Mouse (Mus musculus) heart, postnatal 10 days (tissue): ENCODE data around the gene Cxcr5. TPM values are rescaled to one million over a fixed set of nuclear protein-coding genes. Genes with fewer than 3 reads are reported as not detected.
A peak's percentile ranks its signal among the peaks of the same experiment; 100 is the strongest.
"Not testable (repeated sequence)": the region's sequence is repeated elsewhere in the genome, so short reads cannot be mapped to it uniquely, and the experiment has no call there.

ENCODE experiments used
- DNase-seq, 2 experiments: peaks; one replicate each; pipeline ENCODE4 v3.0.0; 2021
- intact Hi-C: fragments of 180-260 bp; cut with DNase I; formaldehyde crosslinking; loops from one replicate; pipeline ENCODE4 v1.15.1; 2025
- total RNA-seq, 2 experiments: library from RNA; stranded (reverse); gene quantifications; 2 replicates each; pipeline ENCODE4 v1.2.3; 2021

The Cxcr5 gene
- total RNA-seq, 2 experiments from 2014 or later = 0.24 to 0.27 TPM

DNA sequence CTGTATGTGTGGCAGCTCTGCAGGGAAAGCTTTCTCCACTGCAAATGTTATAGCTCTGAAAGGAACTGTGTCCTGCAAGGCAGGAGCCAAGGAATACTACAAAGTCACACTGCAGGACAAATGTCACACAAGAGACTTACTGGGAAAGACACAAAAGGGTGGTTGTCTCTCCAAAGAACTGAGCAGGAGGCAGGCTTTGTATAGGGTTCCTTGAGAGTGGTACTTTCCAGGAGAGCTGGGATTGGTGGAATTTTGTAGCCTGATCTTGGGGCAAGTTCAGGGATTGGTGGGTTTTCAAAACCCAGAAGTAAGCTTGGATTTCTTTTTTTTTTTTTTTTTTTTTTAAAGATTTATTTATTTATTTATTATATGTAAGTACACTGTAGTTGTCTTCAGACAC is 27.4 kb upstream of the Cxcr5 start:
- no peak for DNase-seq
- intact Hi-C loops = no loop called here

GRCm38 (mm10) chr9:44588605-44589004 is 26.9 kb upstream of the Cxcr5 start:
- intact Hi-C loops = no loop called here
- no peak for DNase-seq

DNA sequence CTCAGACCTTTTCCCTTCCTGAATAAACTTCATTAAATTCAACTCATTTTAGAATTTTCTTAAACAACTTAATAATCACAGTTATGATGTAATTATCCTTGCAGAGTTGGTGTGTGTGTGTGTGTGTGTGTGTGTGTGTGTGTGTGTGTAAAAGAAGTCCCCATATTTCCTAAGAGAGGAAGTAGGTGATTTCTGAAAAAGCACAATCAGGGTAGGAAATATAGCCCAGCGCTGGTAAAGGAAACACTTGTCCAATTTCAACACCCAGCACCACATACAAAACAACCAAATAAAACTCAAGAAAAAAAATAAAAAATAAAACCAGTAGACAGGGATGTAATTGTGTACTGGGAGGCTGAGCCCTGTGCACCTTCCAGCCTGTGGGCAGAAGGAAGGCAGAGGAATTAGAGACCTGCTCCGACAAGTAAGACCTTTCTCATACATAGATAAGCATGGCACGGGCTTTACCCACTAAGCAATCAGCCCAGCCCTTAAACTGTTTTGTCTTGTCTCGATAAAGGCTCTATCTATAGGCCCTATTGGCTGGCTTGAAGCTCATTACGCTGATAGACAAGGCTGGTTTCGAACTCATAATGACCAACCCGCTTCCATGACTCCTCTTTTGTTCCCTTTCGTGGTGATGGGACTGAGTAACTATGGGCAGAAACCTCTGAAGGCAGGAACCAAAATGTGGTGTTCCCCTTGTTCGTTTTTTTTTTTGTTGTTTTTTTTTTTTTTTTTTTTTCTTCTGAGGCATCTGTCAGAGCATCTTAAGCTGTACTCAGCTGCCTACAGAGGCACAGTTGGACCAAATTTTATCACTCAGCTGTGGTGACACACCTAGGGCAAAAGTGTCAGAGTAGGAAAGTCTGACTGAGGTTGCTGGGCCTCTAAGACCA is 25.8 kb upstream of the Cxcr5 start:
- intact Hi-C loops = no loop called here
- DNase-seq = no peak

GRCm38 (mm10) chr9:44586640-44587261 is 25.1 kb upstream of the Cxcr5 start:
- DNase-seq = no peak
- intact Hi-C loops = no loop called here

- intact Hi-C loops = no loop called here
- no peak for DNase-seq
These were observed 20.7 kb upstream of the Cxcr5 start for GRCm38 (mm10) chr9:44582390-44582789.

- intact Hi-C loops = no loop called here
- no peak for DNase-seq
These were observed 19.7 kb upstream of the Cxcr5 start for GRCm38 (mm10) chr9:44581423-44581822.

DNA sequence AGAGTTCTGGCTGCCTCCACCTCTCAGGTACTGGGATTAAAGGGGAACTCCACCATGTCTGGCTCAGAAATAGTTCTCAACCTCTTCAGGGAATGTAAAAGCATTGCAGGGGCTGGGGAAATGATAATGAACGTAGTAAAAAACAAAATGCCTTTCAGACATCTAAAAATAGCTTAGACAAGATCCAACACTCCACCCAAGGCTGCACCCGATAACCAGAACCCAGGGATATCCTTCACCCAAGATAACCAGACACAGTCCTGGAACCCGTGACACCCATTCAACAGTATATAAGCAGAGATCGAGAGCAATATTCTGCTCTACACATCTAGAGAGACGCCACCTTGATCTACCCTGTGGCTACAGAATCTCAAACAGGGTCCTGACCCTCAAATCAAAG is 18.4 kb upstream of the Cxcr5 start:
- no peak for DNase-seq
- intact Hi-C loops = no loop called here

DNA sequence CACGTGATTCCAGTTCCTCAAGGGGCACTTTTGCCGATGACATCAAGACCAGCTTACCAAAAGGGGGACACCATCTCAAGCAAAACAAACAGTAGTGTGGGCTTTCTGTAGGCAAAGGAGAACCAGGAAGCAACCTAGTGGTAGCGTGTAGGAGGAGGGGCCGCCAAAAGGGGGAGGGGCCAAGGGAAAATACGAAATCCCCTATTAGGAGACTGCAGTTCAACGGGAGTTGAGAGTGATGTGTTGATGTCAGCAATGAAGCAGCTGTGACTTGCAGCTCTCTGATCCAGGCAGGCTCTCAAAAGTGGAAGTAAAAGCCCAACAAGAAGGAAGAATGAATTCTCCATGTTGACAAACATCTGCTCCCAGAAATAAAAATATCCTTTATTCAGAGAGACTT is 17.7 kb upstream of the Cxcr5 start:
- DNase-seq = peak; percentile 57 to 65
- intact Hi-C loops = no loop called here

GRCm38 (mm10) chr9:44576046-44576445 is 14.4 kb upstream of the Cxcr5 start:
- DNase-seq, intact Hi-C loops: not testable (repeated sequence)

GRCm38 (mm10) chr9:44575095-44575494 is 13.4 kb upstream of the Cxcr5 start:
- no peak for DNase-seq
- intact Hi-C loops = no loop called here

DNA sequence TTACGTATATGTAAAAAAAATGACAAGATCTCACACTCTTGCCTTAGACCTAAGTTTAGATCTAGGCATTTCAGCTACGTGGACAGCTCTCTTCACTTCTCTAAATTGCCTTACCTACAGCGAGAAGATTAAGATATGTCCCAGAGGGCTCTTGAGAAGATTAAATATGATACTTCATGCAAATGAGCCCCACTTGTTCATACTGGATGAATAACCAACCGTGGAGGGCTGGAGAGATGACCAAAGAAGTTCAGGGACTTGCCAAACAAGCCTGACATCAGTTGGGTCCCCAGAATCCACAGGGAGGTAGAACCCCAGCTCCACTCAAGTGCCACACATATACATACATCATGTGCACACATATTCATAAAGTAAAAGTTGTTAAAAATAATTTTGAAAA is 11.6 kb upstream of the Cxcr5 start:
- no peak for DNase-seq
- intact Hi-C loops = no loop called here

DNA sequence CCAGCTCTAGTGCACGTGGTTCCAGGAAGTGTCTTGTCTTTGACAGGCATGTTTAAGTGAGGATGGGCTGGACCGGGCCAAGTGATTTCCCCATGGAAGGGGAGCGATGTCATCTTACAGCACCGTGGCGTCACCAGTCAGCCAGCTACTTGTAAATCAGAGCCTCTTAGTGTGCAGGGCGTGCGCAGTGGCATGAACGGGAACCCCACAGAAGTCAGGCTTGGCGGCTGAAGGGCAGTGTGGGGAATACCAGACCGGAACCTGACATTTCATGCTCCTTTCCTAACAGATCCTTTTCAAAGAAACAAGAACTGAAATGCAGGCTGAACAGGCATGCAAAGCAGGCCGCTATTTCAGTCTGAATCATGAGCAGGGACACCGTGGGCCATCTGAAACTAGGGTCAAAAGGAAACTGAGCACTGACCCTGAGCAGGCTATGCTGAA is 9.3 kb upstream of the Cxcr5 start:
- intact Hi-C loops = no loop called here
- no peak for DNase-seq

DNA sequence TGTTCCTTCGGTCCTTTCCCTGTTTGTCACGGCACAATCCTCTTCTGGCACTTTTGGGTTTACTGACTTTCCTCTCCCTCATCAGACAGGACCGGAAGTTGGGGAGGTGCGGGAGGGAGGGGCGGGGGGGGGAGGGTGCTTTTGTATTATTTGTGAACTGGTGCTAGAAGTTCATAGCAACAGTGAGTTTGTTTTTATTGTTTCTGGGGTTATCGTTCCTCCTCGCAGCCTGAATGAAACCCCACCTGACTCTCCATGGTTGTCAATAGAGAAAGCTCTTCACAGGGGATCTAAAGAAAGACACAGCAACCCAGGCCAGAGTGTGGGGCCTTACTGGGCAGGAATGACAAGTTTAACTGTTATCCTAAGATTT is 6.4 kb upstream of the Cxcr5 start:
- intact Hi-C loops = no loop called here
- DNase-seq = no peak

DNA sequence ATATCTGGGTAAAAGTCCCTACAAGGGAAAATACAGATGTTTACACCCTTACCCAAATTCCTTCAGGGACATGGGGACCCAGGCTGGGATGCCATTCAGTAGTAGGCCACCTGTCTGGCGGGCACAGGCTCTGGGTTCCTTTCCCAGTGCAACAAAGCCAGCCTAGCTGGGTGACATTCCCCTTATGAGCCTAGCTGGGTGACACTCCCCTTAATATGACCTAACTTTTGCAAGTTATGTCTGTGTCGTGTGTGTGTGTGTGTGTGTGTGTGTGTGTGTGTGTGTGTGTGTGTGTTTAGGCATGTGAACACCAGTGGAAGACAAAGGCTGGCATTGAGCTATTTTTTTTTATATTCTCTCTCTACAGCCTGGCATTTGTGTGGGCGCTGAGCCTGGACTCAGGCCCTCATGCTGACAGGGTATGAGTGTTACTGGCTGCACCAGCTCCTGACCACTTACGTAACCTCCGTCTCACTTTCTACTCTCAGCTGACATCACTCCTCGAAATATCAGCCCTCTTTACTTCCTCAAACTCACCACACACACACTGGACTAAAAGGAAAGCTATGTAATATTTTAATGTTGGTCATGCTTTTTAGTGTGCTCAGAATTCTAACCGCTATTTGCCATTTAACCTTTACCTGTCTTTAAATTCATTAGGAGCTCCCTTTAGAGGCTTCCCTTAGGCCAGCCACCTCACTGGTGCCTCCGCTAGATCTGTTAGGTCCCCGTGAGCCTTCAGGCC is 5.8 kb upstream of the Cxcr5 start:
- intact Hi-C loops = no loop called here
- peak; percentile 66 to 68 for DNase-seq

DNA sequence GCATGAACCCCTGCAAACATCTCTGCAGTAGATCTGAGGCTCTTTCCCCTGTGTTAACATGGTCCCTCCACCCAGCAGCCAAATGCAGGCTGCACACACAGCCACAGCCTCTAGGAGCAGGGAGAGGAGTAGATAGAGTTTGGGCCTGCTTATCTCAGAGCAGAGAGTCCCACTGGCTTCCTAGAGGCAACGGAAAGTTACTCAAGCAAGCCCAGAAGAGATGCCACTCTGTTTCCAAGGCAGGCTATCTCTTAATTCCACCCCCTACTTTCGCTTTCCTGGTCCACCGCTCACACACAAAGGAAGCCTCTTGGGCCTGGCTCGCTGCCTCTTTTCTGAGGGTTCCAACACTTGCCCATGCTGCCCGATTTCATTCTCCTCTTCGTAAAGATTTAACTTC is 3.7 kb upstream of the Cxcr5 start:
- DNase-seq = no peak
- intact Hi-C loops = no loop called here

DNA sequence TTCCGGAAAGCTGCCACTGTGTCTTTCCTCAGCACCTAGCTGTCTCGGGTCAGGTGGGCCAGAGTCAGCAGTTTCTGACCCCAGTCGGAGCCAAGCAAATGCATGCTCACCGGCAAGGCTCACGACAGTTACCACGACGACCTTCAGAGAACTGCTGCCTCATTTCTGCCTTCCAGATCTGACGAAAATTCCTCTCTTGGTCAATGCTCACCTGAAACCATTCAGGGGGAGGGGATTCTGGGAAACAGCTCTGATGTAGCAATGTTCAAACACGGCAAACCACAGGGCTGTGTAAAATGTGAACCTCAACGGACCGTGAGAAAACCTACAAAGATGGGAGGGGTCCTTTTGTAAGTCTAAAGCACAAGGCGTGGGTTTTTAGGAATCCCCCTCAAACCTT is 1.3 kb upstream of the Cxcr5 start:
- intact Hi-C loops = no loop called here

DNA sequence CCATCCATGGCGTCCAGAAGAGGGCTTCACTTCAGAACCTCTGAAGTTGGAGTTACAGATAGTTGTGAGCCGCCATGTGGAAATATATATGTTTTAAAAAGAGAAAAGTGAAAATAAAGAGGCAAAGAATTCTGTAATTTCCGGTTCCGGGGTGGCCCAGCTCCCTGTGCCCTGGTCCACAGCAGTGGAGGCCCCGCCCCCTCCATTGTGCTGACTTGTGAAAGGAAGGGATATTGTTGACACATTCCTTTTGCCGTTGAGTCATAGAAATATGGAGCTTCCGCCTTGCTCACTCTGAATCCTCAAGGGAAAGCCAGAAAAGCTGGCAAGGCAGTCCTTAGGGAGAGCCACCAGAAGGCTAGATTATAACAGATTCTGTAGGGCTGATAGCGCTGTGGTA is 9.5 kb downstream of the Cxcr5 start:
- intact Hi-C loops = no loop called here
- peak; percentile 32 to 47 for DNase-seq

More for the DNA sequence above, 1.3 kb upstream of the Cxcr5 start:
- no peak for DNase-seq

DNA sequence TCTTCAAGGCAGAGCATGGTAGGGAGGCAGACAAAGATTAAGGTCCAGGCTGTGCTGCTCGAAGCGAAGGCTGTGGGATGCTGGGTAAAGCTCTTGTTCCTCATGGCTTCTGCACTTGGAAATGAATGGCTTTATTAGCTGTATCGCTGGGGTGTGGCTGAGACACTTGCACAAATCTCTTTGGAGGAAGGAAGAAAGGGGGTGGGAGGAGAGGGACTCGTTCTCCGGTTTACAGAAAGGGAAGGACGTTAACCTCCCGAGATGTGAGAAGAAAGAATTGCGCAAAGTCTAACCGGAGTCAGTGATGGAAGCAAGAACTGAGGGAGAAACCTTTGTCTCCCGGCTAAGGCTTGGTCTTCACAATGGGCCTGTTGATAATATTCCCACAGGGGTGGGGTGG is 10.5 kb downstream of the Cxcr5 start:
- intact Hi-C loops = no loop called here
- DNase-seq = no peak

- no peak for DNase-seq
- intact Hi-C loops = no loop called here
These were observed 13.1 kb downstream of the Cxcr5 start for GRCm38 (mm10) chr9:44548412-44549152.

- DNase-seq = no peak
- intact Hi-C loops = no loop called here
These were observed 16.7 kb downstream of the Cxcr5 start for GRCm38 (mm10) chr9:44544986-44545385.

GRCm38 (mm10) chr9:44542364-44542763 is 19.3 kb downstream of the Cxcr5 start:
- DNase-seq = no peak

More at GRCm38 (mm10) chr9:44542364-44542763, 19.3 kb downstream of the Cxcr5 start:
- intact Hi-C loops = no loop called here
